Mouse (Mus musculus): ENCODE results near the gene Il18r1. TPM values are rescaled to one million over a fixed set of nuclear protein-coding genes. Genes with fewer than 3 reads are reported as not detected.

The Il18r1 gene
- polyA plus RNA-seq, 1 experiment from 2014 or later, result 4.4 TPM

- H3K9me3 ChIP-seq (ENCODE audit: control insufficient read depth), result no peaks in the 10 kb centered on the region
- H3K27ac ChIP-seq (ENCODE audit: low read depth, low read length), result no peak within 1 kb of the TSS
- H3K4me1 ChIP-seq (replicated peaks; ENCODE audit: control insufficient read depth, insufficient read depth, low read length), result no peaks in the 10 kb centered on the region
- no peak for TF ChIP-seq CTCF (IDR thresholded peaks at IDR 0.05; ENCODE audit: low read depth)
- H3K27me3 ChIP-seq (replicated peaks; ENCODE audit: control insufficient read depth, insufficient read depth, low read length), result no peaks in the 10 kb centered on the region
- H3K36me3 ChIP-seq (ENCODE audit: control insufficient read depth, insufficient read depth), result no peaks in the 10 kb centered on the region
- H3K4me2 ChIP-seq (replicated peaks; ENCODE audit: low read depth), result no peak within 1 kb of the TSS
- H3K4me3 ChIP-seq (ENCODE audit: low read depth, low read length), result no peak within 1 kb of the TSS
- ATAC-seq, result no peak
- WGBS, result 75% methylated on average over 5 of the region's 5 CpGs
- H3K9ac ChIP-seq (ENCODE audit: low read depth, low read length), result no peak within 1 kb of the TSS
Observed at GRCm38 (mm10) chr1:40428910-40429675, 36.3 kb upstream of the Il18r1 start, which contains the start of gene Il1rl1. Gene Il1rl1, plus strand, starts transcription at chr1:40429570.

- 86% methylated on average over 4 of the region's 4 CpGs for WGBS
- Histone ChIP-seq H3K27me3 (replicated peaks; ENCODE audit: control insufficient read depth, insufficient read depth, low read length) (no peaks in the 10 kb centered on the region), H3K27ac (ENCODE audit: low read depth, low read length) (no peak overlapping the region), H3K4me3 (ENCODE audit: low read depth, low read length) (no peak overlapping the region), H3K9me3 (ENCODE audit: control insufficient read depth) (no peaks in the 10 kb centered on the region), H3K36me3 (ENCODE audit: control insufficient read depth, insufficient read depth) (no peaks in the 10 kb centered on the region), H3K9ac (ENCODE audit: low read depth, low read length) (no peak overlapping the region), H3K4me1 (replicated peaks; ENCODE audit: control insufficient read depth, insufficient read depth, low read length) (no peaks in the 10 kb centered on the region), H3K4me2 (replicated peaks; ENCODE audit: low read depth) (no peak overlapping the region)
- TF ChIP-seq CTCF (IDR thresholded peaks at IDR 0.05; ENCODE audit: low read depth), result no peak
- no peak for ATAC-seq
Observed at GRCm38 (mm10) chr1:40430143-40430834, 35.1 kb upstream of the Il18r1 start.

- WGBS, result 86% methylated on average over 2 of the region's 2 CpGs
Observed at GRCm38 (mm10) chr1:40432169-40432568, 33.2 kb upstream of the Il18r1 start.

GRCm38 (mm10) chr1:40435936-40436335 lies 29.4 kb upstream of the Il18r1 start:
- no peaks in the 10 kb centered on the region for H3K9me3 ChIP-seq (ENCODE audit: control insufficient read depth)
- no peak for TF ChIP-seq CTCF (IDR thresholded peaks at IDR 0.05; ENCODE audit: low read depth)
- no peak overlapping the region for H3K4me2 ChIP-seq (replicated peaks; ENCODE audit: low read depth)
- no peaks in the 10 kb centered on the region for H3K27me3 ChIP-seq (replicated peaks; ENCODE audit: control insufficient read depth, insufficient read depth, low read length)
- no peak for ATAC-seq
- no peak overlapping the region for H3K9ac ChIP-seq (ENCODE audit: low read depth, low read length)
- no peaks in the 10 kb centered on the region for H3K4me1 ChIP-seq (replicated peaks; ENCODE audit: control insufficient read depth, insufficient read depth, low read length)
- H3K36me3 ChIP-seq (ENCODE audit: control insufficient read depth, insufficient read depth), result no peaks in the 10 kb centered on the region
- no peak overlapping the region for H3K27ac ChIP-seq (ENCODE audit: low read depth, low read length)
- WGBS, result 80% methylated on average over 3 of the region's 3 CpGs
- H3K4me3 ChIP-seq (ENCODE audit: low read depth, low read length), result no peak overlapping the region

More at GRCm38 (mm10) chr1:40432169-40432568, 33.2 kb upstream of the Il18r1 start:
- no peak for ATAC-seq
- Histone ChIP-seq H3K9ac (ENCODE audit: low read depth, low read length) (no peak overlapping the region), H3K9me3 (ENCODE audit: control insufficient read depth) (no peaks in the 10 kb centered on the region), H3K27me3 (replicated peaks; ENCODE audit: control insufficient read depth, insufficient read depth, low read length) (no peaks in the 10 kb centered on the region), H3K4me3 (ENCODE audit: low read depth, low read length) (no peak overlapping the region), H3K27ac (ENCODE audit: low read depth, low read length) (no peak overlapping the region), H3K36me3 (ENCODE audit: control insufficient read depth, insufficient read depth) (no peaks in the 10 kb centered on the region), H3K4me1 (replicated peaks; ENCODE audit: control insufficient read depth, insufficient read depth, low read length) (no peaks in the 10 kb centered on the region), H3K4me2 (replicated peaks; ENCODE audit: low read depth) (no peak overlapping the region)
- no peak for TF ChIP-seq CTCF (IDR thresholded peaks at IDR 0.05; ENCODE audit: low read depth)

GRCm38 (mm10) chr1:40437340-40437739 lies 28.0 kb upstream of the Il18r1 start:
- ATAC-seq, result no peak
- Histone ChIP-seq H3K27ac (ENCODE audit: low read depth, low read length) (no peak overlapping the region), H3K9me3 (ENCODE audit: control insufficient read depth) (no peaks in the 10 kb centered on the region), H3K36me3 (ENCODE audit: control insufficient read depth, insufficient read depth) (no peaks in the 10 kb centered on the region), H3K4me2 (replicated peaks; ENCODE audit: low read depth) (no peak overlapping the region), H3K9ac (ENCODE audit: low read depth, low read length) (no peak overlapping the region), H3K4me1 (replicated peaks; ENCODE audit: control insufficient read depth, insufficient read depth, low read length) (no peaks in the 10 kb centered on the region), H3K4me3 (ENCODE audit: low read depth, low read length) (no peak overlapping the region), H3K27me3 (replicated peaks; ENCODE audit: control insufficient read depth, insufficient read depth, low read length) (no peaks in the 10 kb centered on the region)
- TF ChIP-seq CTCF (IDR thresholded peaks at IDR 0.05; ENCODE audit: low read depth), result no peak
- WGBS, result 85% methylated on average over 2 of the region's 2 CpGs

- Histone ChIP-seq H3K27ac (ENCODE audit: low read depth, low read length) (no peak overlapping the region), H3K36me3 (ENCODE audit: control insufficient read depth, insufficient read depth) (no peaks in the 10 kb centered on the region), H3K27me3 (replicated peaks; ENCODE audit: control insufficient read depth, insufficient read depth, low read length) (no peaks in the 10 kb centered on the region), H3K4me2 (replicated peaks; ENCODE audit: low read depth) (no peak overlapping the region), H3K9me3 (ENCODE audit: control insufficient read depth) (no peaks in the 10 kb centered on the region), H3K9ac (ENCODE audit: low read depth, low read length) (no peak overlapping the region), H3K4me1 (replicated peaks; ENCODE audit: control insufficient read depth, insufficient read depth, low read length) (no peaks in the 10 kb centered on the region), H3K4me3 (ENCODE audit: low read depth, low read length) (no peak overlapping the region)
- no peak for ATAC-seq
- 58% methylated on average over 8 of the region's 8 CpGs for whole genome bisulfite sequencing
- no peak for TF ChIP-seq CTCF (IDR thresholded peaks at IDR 0.05; ENCODE audit: low read depth)
Observed at GRCm38 (mm10) chr1:40439504-40439903, 25.8 kb upstream of the Il18r1 start.

Data from intestine, postnatal 0 days (tissue).